ENCODE assay signal across 20 mouse cellular contexts in genomic region chr17:30339317-30339716, GRCm38 (mm10).
DNase-seq lines count a peak whose midpoint lies in the region; ATAC-seq and TF ChIP-seq lines count a peak whose summit lies in the region.
"Had no signal": no experiment of that assay in that cellular context is flagged by ENCODE, and none has a peak within 500 bp of the region (broad histone marks: within the 10 kb centered on the region; RNA-seq: fewer than 3 reads in every experiment).

No protein-coding gene starts in this region.

- H3K9ac ChIP-seq in intestine, postnatal 0 days (ENCODE audit: low read depth, low read length) = no peak overlapping the region
- H3K9ac ChIP-seq in intestine, embryonic 15.5 days = no peak overlapping the region
- no peak overlapping the region for H3K9ac ChIP-seq in liver, postnatal 0 days (replicated peaks)
- no peak overlapping the region for H3K9ac ChIP-seq in liver, embryonic 11.5 days (ENCODE audit: low read depth, low read length)
- H3K9ac ChIP-seq in stomach, postnatal 0 days (ENCODE audit: low read length) = no peak overlapping the region
- H3K9ac ChIP-seq: forebrain, embryonic 15.5 days; hindbrain, embryonic 15.5 days; limb, embryonic 12.5 days; midbrain, embryonic 13.5 days had no signal

- H3K4me2 ChIP-seq in intestine, postnatal 0 days (replicated peaks; ENCODE audit: low read depth) = no peak overlapping the region
- no peak overlapping the region for H3K4me2 ChIP-seq in intestine, embryonic 15.5 days (replicated peaks)
- H3K4me2 ChIP-seq in liver, postnatal 0 days (ENCODE audit: low read depth, low read length) = no peak overlapping the region
- H3K4me2 ChIP-seq in liver, embryonic 11.5 days = no peak overlapping the region
- no peak overlapping the region for H3K4me2 ChIP-seq in stomach, postnatal 0 days (replicated peaks; ENCODE audit: low read depth)
- H3K4me2 ChIP-seq: forebrain, embryonic 15.5 days; hindbrain, embryonic 15.5 days; limb, embryonic 12.5 days; midbrain, embryonic 13.5 days had no signal

- H3K9me3 ChIP-seq in intestine, postnatal 0 days (ENCODE audit: control insufficient read depth) = no peaks in the 10 kb centered on the region
- H3K9me3 ChIP-seq in intestine, embryonic 15.5 days = no peaks in the 10 kb centered on the region
- no peaks in the 10 kb centered on the region for H3K9me3 ChIP-seq in liver, postnatal 0 days (ENCODE audit: low read length)
- H3K9me3 ChIP-seq in liver, embryonic 11.5 days (ENCODE audit: control insufficient read depth, low read length) = no peaks in the 10 kb centered on the region
- H3K9me3 ChIP-seq in stomach, postnatal 0 days (ENCODE audit: control insufficient read depth, low read length) = no peaks in the 10 kb centered on the region
- H3K9me3 ChIP-seq: embryonic facial prominence, embryonic 10.5 days; forebrain, embryonic 15.5 days; hindbrain, embryonic 15.5 days; limb, embryonic 12.5 days; midbrain, embryonic 13.5 days had no signal

- no peak for ATAC-seq in intestine, postnatal 0 days
- ATAC-seq in intestine, embryonic 15.5 days = no peak
- ATAC-seq in liver, postnatal 0 days = no peak
- no peak for ATAC-seq in liver, embryonic 11.5 days (replicated peaks; ENCODE audit: low FRiP score)
- ATAC-seq in stomach, postnatal 0 days (ENCODE audit: low FRiP score, low TSS enrichment) = no peak
- ATAC-seq: forebrain, embryonic 15.5 days; intestine, embryonic 16.5 days; midbrain, embryonic 13.5 days had no signal

- H3K36me3 ChIP-seq in intestine, postnatal 0 days (ENCODE audit: control insufficient read depth, insufficient read depth) = no peaks in the 10 kb centered on the region
- no peaks in the 10 kb centered on the region for H3K36me3 ChIP-seq in intestine, embryonic 15.5 days
- H3K36me3 ChIP-seq in liver, postnatal 0 days (replicated peaks; ENCODE audit: insufficient read depth, low read length) = no peaks in the 10 kb centered on the region
- H3K36me3 ChIP-seq in liver, embryonic 11.5 days (ENCODE audit: control insufficient read depth, insufficient read depth, low read length) = no peaks in the 10 kb centered on the region
- no peaks in the 10 kb centered on the region for H3K36me3 ChIP-seq in stomach, postnatal 0 days (ENCODE audit: control insufficient read depth, insufficient read depth, low read length)
- H3K36me3 ChIP-seq: embryonic facial prominence, embryonic 10.5 days; forebrain, embryonic 15.5 days; hindbrain, embryonic 15.5 days; limb, embryonic 12.5 days; midbrain, embryonic 13.5 days had no signal

- 90% methylated on average over 5 of the region's 5 CpGs for WGBS in intestine, postnatal 0 days
- WGBS in intestine, embryonic 15.5 days = 89% methylated on average over 5 of the region's 5 CpGs
- WGBS in liver, postnatal 0 days (ENCODE audit: insufficient replicate concordance) = 77% methylated on average over 5 of the region's 5 CpGs
- WGBS in liver, embryonic 11.5 days = 81% methylated on average over 5 of the region's 5 CpGs
- WGBS in stomach, postnatal 0 days = 92% methylated on average over 5 of the region's 5 CpGs

- H3K4me3 ChIP-seq in intestine, postnatal 0 days (ENCODE audit: low read depth, low read length) = no peak overlapping the region
- H3K4me3 ChIP-seq in intestine, embryonic 15.5 days (replicated peaks) = no peak overlapping the region
- H3K4me3 ChIP-seq in liver, postnatal 0 days (ENCODE audit: low read depth, low read length) = no peak overlapping the region
- H3K4me3 ChIP-seq in liver, embryonic 11.5 days (ENCODE audit: low read depth, low read length) = no peak overlapping the region
- H3K4me3 ChIP-seq in stomach, postnatal 0 days (ENCODE audit: low read depth, low read length) = no peak overlapping the region
- H3K4me3 ChIP-seq: embryonic facial prominence, embryonic 10.5 days; forebrain, embryonic 15.5 days; hindbrain, embryonic 15.5 days; limb, embryonic 12.5 days; midbrain, embryonic 13.5 days; myocyte had no signal

- H3K4me1 ChIP-seq in intestine, postnatal 0 days (replicated peaks; ENCODE audit: control insufficient read depth, insufficient read depth, low read length) = no peaks in the 10 kb centered on the region
- H3K4me1 ChIP-seq in intestine, embryonic 15.5 days (replicated peaks) = no peaks in the 10 kb centered on the region
- peaks cover 11% of the 10 kb centered on the region for H3K4me1 ChIP-seq in liver, postnatal 0 days (ENCODE audit: insufficient read depth)
- peaks cover 12% of the 10 kb centered on the region; the same call in 1 of the 2 replicates for H3K4me1 ChIP-seq in liver, embryonic 11.5 days (replicated peaks; ENCODE audit: control insufficient read depth, insufficient read depth, low read length)
- H3K4me1 ChIP-seq in stomach, postnatal 0 days (replicated peaks; ENCODE audit: control insufficient read depth, insufficient read depth) = no peaks in the 10 kb centered on the region; the same call in 1 of the 2 replicates

- TF ChIP-seq EP300 in liver, postnatal 0 days (IDR thresholded peaks at IDR 0.05; ENCODE audit: low read depth) = no peak
- no peak for TF ChIP-seq EP300 in stomach, postnatal 0 days (optimal IDR thresholded peaks at IDR 0.05)

- H3K27ac ChIP-seq in intestine, postnatal 0 days (ENCODE audit: low read depth, low read length) = no peak overlapping the region
- no peak overlapping the region for H3K27ac ChIP-seq in intestine, embryonic 15.5 days
- no peak overlapping the region for H3K27ac ChIP-seq in liver, postnatal 0 days (ENCODE audit: low read depth)
- no peak overlapping the region for H3K27ac ChIP-seq in liver, embryonic 11.5 days (ENCODE audit: low read depth, low read length)
- H3K27ac ChIP-seq in stomach, postnatal 0 days (replicated peaks) = no peak overlapping the region
- H3K27ac ChIP-seq: embryonic facial prominence, embryonic 10.5 days; forebrain, embryonic 15.5 days; hindbrain, embryonic 15.5 days; limb, embryonic 12.5 days; midbrain, embryonic 13.5 days had no signal

- no peaks in the 10 kb centered on the region for H3K27me3 ChIP-seq in intestine, postnatal 0 days (replicated peaks; ENCODE audit: control insufficient read depth, insufficient read depth, low read length)
- H3K27me3 ChIP-seq in intestine, embryonic 15.5 days (replicated peaks) = no peaks in the 10 kb centered on the region
- no peaks in the 10 kb centered on the region for H3K27me3 ChIP-seq in liver, postnatal 0 days (ENCODE audit: insufficient read depth, low read length)
- H3K27me3 ChIP-seq in liver, embryonic 11.5 days (replicated peaks; ENCODE audit: control insufficient read depth, insufficient read depth, low read length) = no peaks in the 10 kb centered on the region
- H3K27me3 ChIP-seq in stomach, postnatal 0 days (ENCODE audit: control insufficient read depth, insufficient read depth, low read length) = no peaks in the 10 kb centered on the region
- H3K27me3 ChIP-seq: forebrain, embryonic 15.5 days; hindbrain, embryonic 15.5 days; limb, embryonic 12.5 days; midbrain, embryonic 13.5 days had no signal

- 0 out of 2 replicates have a peak, but pooled peaks have one; percentile 22 for TF ChIP-seq CTCF in intestine, postnatal 0 days (IDR thresholded peaks at IDR 0.05; ENCODE audit: low read depth)
- peak; percentile 28 for TF ChIP-seq CTCF in liver, postnatal 0 days (IDR thresholded peaks at IDR 0.05; ENCODE audit: low read depth)
- TF ChIP-seq CTCF in stomach, postnatal 0 days (IDR thresholded peaks at IDR 0.05; ENCODE audit: low read depth) = 0 out of 2 replicates have a peak, but pooled peaks have one; percentile 10

- DNase-seq in liver, postnatal 0 days = no peak
- DNase-seq in liver, embryonic 11.5 days (ENCODE audit: low spot score) = no peak
- DNase-seq in CD4-positive helper T cell, adult 2 months (ENCODE audit: low read depth, low spot score) = peak; percentile 16
- no peak for DNase-seq in stomach, postnatal 0 days (ENCODE audit: low spot score)
- no peak for DNase-seq in embryo, embryonic 11 days
- DNase-seq: adrenal gland, postnatal 25 days; cerebellum, adult 11 months; cerebellum, adult 9-11 months; gastrocnemius, postnatal 36 days; lung, postnatal 14 days; thymus, postnatal 14 days had no signal
